Mouse (Mus musculus): ENCODE results near the gene Gpx6.

Gene Gpx6

DNA sequence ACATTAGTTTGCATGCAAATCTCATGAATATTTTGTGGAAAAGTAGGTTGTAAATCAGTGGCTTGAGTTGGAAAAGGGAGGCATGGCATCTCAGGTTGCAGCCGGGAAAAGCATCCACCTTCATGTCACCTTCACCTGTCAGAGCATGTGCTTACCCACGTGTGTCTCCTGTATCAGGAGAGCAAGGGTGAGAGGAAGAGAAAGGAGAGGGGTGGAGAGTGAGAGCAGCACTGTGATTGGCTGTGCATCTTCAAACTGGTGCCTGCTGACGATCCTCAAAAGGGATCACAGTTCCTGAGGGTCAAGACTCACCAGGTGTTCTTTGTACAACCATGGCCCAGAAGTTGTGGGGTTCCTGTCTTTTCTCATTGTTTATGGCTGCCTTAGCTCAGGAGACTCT, at the start of gene Gpx6:
TSS of gene Gpx6 (plus strand) at position 200 of the 400 bp plus-strand sequence.
- DNase-seq = peak; percentile 44

DNA sequence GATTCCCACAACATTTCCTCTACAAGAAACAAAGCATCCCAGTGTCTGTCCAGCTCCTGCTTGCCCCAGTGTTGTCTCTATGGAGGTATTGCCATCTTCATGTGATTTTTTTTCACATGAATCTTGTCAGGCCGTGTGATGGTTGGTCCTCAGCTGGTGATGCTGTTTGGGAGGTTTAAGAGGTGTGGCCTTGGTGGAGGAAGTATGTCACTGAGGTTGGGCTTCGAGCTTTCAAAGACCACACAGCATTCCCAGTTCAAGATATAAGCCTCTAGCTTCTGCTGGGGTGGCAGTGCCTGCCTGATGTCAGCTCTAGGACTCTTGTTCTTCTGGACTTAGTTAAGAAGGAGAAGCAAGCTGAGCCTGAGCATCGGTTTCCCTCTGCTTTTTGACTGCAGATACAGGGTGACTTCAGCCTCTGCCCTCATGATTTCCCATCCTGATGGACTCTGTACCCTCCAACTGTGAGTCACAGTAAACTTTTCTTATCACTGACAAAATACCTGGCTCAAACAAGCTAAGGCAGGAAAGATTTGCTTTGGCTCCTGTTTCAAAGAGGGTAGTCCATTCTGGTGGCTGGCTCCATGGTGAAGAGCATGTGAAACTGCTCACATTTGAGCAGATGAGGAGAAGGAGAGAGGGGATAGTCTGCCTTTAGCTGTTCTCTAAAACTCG, 49.0 kb upstream of the Gpx6 start:
- no peak for DNase-seq

DNA sequence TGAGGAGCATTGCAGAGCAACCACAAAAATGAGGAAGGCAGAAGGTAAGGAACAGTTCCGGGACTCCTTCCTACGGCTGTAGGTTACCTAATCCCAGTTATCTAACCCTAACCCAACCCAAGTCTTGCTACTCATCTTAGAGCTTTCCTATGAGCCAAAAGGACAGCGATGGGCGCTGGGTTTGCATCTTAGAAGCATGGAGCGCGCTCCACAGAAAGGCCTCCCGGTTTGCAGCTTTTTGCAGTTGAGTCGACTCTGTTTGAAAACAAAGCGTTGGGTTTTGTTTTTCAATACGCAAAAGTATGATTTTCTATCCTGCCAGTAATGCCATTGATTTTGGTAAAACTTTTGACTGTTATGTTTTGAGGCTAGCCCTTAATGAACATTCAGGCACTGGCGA, 48.0 kb upstream of the Gpx6 start:
- DNase-seq = no peak

DNA sequence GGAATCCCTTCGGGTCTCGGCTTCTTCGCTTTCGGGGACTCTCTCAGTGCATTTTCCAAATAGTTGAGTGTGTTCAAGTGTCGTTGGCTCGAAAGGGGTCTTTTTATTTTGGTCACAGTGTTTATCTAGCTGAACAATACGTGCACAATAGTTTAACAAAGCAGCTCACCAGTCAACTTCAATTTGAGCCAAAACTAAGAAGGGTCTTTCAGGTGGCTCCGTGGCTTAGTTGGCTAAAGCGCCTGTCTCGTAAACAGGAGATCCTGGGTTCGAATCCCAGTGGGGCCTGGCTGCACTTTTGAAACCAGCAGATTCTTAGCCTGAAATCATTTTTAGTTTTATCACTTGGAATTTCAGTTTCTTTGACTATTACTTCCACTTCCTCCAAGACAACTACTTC, 47.6 kb upstream of the Gpx6 start:
- no peak for DNase-seq

DNA sequence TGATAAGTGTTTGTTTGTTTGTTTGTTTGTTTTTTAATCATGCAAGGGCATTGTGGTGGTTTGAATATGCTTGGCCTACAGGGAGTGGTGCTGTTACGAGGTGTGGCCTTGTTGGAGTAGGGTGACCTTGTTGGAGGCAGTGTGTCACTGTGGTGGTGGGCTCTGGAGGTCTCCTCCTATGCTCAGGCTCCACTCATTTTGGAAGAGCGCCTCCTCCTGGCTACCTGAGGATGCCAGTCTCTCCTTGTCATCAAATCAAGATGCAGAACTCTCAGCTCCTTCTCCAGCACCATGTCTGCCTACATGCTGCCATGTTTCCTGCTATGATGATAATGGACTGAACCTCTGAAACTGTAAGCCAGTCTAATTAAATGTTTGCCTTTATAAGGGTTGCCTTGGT, 46.2 kb upstream of the Gpx6 start:
- DNase-seq = no peak

DNA sequence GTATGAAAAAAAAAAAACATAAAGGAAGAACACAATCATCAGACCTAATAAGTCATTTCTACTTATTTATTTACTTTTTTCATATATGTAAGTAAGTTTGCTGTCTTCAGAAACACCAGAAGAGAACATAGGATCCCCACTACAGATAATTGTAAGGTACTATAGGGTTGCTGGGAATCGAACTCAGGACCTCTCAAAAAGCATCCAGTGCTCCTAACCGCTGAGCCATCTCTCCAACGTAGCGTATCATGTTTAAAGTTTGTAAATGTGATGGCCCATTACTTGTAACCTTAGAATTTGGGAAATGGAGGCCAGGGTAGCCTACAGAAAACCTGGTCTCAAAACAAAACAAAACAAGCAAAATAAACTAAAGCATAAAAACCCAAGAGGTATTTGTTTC, 44.4 kb upstream of the Gpx6 start:
- no peak for DNase-seq

DNA sequence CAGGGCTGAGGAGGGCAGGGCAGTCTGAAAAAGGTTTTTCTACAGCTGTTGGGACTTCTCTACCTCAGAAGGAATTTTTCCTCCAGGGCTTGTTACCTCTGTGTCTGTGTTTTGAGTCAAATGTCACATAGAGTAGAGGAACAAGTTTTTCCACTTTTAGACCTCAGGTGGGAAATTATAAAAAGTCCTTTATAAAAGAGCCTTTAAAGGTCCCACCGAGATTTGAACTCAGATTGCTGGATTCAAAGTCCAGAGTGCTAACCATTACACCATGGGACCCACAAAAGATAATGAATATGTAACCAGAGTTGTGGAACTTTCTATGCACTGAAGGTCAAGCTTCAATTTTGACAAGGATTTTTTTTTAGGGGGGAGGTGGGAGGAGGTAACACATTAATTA, 43.7 kb upstream of the Gpx6 start:
- peak; percentile 20 for DNase-seq

DNA sequence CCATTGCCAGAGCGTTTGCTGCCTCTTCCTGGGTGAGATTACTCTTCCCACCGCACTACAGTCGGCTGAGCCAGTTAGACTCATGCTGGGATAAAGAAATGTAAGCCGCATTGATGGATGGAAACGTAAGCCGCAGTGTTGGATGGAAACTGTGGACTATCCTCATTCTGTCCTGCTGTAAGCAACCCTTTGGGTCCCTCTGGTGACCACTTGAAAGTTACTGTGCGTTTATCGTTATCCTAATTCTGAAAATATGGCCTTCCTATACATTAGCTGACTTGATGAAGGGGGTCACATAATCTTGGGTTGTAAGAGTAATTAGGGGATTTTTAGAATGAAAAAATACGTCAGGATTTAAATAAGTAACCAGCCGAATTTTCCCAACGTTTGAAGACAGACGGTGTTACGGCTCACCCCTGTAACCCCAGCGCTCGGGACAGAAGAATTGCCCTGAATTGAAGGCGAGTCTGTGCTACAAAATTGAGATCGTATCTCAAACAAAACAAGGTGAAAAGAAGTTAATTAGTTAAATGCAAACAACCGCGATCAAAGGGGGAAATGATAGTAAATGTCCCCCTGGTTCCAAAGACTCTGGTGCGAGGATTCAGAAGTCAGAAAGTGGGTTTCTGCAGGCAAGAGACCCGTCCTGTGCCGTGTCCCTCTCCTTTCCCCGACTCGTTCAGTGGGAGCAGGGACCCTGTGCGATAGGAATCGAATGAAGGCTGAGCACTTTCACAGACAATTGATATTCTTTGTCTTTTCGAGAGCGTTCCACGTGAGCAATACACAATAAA, 36.7 kb upstream of the Gpx6 start:
- peak; percentile 10 for DNase-seq

DNA sequence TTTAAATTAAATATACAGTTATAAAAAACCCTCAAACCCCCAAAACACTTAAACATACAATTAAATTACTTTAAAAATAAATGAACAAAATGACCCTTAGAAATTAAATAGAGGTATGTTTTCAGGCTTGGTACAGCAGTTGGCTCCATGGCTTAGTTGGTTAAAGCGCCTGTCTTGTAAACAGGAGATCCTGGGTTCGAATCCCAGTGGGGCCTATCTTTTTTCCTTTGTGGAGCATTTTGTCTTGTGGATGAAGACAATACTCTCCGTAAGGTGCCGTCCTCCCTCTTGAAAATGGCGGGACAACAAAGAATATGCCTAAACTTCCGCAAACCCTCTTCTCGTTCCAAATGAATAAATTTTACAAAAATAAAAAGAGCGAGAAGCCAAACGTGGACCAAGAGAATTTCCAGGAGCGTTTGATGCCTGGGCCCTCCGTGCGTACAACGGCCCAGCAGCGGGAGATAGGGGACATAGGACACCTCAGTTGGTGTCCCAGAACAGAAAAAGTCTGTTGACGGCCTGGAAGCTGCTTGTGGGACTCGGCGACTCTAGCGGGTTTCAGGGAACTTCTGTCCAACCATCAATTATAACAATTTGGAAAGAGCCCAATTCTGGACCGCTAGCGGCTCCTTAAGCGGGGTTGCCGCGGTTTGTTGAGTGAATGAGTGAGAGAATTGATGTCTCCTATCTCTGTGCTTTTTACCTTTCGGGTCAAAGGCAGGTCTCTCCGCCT, 35.9 kb upstream of the Gpx6 start:
- peak; percentile 73 for DNase-seq

DNA sequence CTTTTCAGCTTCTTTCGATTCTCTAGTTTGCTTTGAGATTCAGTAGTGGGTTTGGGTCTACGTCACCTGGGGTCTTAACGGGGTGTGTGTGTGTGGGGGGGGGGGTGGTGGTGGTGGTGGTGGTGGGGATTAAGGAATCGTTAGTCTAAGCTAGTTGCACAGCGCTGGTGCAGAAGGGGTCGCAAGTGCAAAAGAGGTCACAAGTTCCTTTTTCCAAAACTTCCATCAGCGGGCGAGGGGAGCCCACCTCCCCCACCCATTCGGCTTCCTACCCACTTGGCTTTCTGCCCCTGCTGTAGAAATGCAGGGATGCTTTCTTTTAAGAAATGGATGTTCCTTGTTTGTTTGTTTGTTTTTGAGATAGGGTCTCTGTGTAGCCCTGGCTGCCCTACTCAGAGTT, 35.4 kb upstream of the Gpx6 start:
- DNase-seq = no peak

DNA sequence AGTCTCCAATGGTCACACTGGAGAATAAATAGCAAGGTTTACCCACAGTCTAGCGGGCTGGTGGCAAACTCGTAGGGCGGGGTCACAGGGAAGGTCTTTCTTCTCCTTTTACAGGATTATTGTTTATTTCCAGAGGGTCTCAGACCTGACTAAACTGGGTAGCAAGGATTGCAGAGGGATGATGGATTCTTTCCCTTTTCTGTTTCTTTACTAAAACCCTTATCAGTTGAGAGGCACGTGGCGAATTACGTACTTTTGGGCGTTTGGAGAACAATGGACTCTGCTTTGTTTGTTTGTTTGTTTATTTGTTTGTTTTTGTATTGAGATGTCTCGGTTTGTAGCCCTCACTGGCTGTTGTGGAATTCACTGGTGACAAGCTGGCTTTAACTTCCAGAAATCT, 32.8 kb upstream of the Gpx6 start:
- DNase-seq = no peak

DNA sequence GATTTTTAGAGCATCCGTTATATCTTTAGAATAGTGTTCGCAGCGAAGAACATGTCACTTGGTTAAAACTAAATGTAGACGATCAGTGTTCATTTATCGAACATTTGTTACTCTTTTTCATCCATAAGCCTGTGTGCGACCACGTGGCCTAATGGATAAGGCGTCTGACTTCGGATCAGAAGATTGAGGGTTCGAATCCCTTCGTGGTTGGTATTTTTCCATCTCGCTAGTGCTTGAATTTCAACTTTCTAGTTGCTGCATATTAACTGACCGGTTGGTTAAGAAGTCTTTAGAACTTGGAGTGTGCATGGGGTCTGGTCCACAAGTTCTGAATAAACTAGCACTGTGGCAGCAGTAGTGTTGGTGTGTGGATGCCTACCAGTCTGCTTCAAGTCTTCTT, 32.4 kb upstream of the Gpx6 start:
- peak; percentile 84 for DNase-seq

DNA sequence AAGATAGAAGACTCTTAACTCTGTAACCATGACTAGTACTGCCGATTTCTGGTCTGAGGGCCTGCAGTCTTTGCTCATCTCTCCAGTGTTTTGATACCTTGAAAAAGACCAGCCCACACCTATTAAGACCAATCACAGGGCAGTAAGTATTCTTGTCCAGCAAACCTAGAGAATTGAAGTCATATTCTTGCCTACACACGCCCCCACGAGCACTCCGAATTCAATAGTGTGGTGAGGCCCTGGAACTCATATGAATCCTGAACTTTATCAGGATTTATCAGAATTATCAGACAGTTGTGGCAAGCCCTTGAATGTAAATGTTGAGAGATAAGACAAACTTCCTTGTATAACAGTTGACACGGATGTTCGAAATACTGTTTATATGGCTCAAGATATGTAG, 19.3 kb upstream of the Gpx6 start, which contains the start of gene Gpx5:
TSS of gene Gpx5 (minus strand) at position 101 of the 400 bp plus-strand sequence.
- DNase-seq = no peak

DNA sequence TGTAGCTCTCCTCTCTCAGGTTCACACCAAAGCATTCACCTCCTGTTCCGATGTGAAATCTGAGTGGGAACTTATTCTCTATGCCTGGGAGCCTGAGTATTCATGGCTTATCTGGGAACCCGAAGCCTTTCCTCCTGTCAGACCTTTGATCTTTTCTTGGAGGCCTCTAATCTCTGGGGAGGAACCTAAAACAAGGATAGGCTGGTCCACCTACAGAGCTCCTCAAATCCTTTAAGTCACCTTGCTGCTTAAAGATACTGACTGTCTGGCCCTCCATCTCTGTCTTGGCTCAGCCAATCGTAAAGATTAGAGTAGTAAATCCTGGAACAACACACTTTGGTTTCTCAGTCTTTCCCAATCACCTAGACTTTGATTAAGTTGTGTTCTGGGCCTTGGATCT, 13.4 kb upstream of the Gpx6 start:
- DNase-seq = no peak

DNA sequence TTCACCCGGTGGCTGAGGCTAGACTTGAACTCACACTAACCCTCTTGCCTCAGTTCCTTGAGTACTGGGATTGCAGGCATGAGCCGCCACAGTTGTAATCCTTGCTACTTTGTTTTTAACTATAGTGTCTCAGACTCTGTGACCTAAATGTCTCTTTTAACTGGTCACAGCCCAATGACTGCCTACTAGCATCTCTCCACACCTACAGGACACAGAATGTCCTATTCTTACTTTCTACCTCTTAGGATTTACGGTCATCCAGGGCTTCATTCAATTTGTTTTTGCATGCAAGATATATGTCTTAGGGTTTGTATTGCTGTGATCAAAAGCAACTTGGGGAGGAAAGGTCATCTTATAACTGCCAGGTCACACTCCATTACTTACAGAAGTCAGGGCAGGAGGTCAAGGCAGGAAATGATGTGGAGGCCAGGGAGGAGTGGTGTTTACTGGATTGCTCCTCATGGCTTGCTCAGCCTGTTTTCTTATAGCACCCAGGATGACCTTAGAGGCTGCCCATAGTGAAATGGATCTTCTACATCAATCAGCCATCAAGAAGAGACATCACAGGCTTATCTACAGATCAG, 7.3 kb upstream of the Gpx6 start:
- DNase-seq = no peak

DNA sequence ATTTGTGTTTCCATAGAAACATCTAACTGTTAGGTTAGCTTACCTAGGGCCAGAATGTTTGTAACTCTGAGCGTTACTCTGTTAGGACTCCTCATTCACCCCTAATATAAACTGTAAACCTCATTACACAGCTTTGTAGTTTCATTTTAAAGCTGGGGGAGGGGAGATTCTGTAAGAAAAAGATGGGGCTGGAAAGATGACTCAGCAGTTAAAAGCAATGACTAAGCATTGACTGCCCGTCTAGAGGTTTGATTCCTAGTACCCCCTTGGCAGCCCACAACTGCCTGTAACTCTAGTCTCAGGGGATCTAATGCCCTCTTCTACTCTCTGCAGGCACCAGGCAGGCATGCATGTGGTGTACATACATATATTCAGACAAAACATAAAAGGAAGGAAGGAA, 2.1 kb upstream of the Gpx6 start:
- DNase-seq = no peak

DNA sequence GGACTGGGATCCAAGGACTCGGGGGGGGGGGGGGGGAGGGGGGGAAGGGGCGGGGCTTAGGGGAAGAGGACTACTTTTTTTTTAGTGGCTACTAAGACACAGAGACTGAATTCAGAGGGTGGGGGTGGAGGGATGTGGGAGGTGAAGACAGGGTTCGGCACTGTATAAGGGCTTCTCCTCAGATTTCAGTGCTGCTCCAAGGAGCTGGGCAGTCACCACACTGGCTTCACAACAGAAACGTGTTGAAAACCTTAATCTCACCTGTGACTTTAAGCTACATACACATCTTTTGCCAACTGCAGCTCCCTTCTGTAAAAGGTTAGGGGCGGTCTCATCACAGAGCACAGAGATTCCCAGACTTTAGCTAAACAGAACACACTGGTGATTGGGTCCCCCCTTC, 929 bp downstream of the Gpx6 start:
- DNase-seq = no peak

DNA sequence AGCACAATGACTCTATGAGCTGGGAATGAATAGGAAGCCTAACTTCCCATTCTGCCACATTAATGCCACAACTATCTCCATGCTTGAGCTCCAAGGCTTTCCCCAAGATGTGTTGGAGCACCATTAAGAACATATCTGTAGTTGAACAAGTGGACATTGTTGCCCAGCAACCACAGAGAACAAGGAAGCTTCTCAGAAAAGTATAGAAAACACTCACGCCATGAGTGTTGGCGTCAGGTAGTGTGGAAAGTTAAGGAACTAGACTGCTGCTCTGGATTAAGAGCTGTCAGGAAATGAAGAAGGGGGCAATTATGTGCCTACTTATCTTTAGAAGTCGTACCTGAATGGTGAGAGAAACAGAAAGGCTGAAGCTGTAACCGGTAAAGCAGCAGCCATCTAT, 2.0 kb downstream of the Gpx6 start:
- no peak for DNase-seq

DNA sequence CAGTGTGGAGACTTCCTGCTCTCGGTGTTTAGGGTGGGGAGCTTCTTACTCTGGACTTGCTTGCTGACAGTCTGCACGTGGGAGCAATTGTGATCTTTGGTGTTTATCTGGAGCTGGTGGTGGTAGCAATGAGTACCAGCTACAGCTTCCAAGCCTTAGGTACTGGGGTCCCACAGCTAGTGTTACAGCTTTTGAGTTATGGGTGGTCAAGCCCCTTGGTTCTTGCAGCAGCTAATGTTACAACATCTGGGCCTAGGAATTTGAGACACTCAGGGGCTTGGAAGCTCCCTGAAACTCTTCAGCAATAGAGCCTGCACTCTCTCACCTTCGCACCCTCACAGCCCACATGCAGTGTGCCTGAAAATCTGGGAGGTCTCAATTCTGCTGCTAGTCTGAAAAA, 8.3 kb downstream of the Gpx6 start:
- DNase-seq = no peak

DNA sequence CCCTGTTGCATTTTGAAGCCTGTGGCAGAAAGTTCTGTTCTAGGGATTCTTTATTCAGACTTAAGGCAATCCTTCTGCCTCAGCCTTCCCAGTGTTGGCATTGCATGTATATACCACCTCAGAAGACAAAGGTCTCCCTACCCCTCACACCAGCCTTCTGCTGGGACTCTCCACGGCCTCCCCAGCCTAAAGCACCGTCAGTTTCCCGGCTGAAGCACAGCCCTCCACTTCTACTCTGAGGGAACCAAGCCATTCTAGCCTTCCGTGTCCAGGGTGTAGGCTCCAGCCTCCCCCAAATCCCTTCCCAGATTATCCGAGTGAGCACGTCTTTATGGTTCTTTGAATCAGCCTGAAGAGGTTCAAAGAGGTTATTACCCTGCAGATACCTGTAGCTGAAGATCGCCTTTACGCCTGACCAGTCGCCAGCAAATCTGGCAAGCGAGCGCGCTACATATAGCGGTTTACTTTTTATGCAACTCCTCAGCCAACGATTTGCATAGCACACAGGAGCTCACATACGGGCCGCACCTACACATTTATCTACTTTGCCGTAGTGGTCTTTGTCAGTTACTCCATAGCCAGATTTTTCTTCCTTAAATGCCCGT, 10.1 kb downstream of the Gpx6 start:
- no peak for DNase-seq

DNA sequence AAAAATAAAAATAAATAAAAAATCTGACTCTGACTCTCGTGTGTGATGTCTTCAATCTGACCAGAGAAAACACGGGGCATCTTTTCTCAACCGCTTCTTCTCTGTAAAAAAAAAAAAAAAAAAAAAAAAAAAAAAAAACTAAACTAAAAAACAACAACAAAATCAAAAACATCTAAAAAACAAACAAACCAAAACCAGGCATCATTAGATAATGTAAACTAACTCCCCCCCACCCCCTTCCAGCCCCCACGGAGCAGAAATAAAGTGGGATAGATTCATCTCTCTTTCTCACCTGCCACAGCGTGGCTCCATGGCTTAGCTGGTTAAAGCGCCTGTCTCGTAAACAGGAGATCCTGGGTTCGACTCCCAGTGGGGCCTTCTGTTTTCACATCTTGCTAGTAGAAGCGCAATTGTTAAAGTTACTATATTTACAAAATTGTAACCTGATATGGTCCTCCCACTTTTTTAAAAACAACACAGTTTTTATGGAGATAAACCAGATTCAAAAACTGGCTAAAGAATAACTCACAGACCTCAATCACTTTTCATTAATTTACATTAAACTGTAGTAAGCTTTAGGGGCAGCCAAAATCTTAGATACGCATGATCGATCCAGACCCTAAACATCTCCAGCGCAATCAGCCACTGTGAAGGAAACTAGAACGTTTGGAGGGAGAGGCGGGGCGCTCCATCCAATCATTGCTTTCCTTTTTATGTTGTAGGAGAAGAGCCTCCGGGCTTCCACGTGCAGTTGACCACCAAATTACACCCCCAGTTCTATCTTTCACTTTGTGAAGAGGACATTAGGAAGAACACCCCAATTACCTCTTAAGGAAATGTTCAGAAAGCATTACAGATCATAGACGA, 10.8 kb downstream of the Gpx6 start:
- DNase-seq = no peak

DNA sequence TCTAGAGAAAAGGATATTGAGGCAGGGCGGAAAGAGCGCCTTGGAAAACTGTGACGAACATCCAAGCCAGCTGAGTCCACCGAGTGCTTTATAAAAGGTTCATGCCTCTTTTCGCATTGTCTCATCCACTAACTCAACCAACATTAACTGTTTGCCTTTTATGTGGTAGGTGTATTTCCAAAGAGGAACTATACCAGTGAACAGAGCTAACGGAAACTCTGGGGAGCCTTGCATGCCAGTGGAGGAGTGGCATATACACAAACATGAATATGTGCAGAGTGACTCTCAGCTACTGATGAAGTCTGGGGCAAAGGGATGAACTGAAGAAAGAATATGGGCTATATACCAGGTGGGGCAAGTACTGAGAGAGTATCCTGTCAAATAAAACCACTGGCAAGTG, 11.5 kb downstream of the Gpx6 start:
- DNase-seq = no peak
